Mouse (Mus musculus) midbrain, embryonic 11.5 days (tissue): ENCODE measurements around the gene Nudt9. TPM values are rescaled to one million over a fixed set of nuclear protein-coding genes. Genes with fewer than 3 reads are reported as not detected.
A peak's percentile ranks its signal among the peaks of the same experiment; 100 is the strongest.

Experiments
- ATAC-seq: fragments of 200-750 bp; cut with Nextera tagmentation; 2 replicates; pipeline ENCODE4 v1.8.0; 2017; ENCODE audit warnings: moderate TSS enrichment, moderate library complexity; ENCODE audit not compliant: low FRiP score
- DNase-seq: peaks from one replicate; pipeline ENCODE4 v3.0.0; 2015; ENCODE audit warnings: low spot score; ENCODE audit errors: missing footprints
- H3K27ac ChIP-seq: fragments of 300-500 bp; sonication (generic); 2 replicates; pipeline ENCODE4 v1.5.1; 2014; ENCODE audit warnings: low read depth, low read length
- H3K27me3 ChIP-seq: fragments of 300-500 bp; sonication (generic); 2 replicates; pipeline ENCODE4 v1.6.1; 2014; ENCODE audit warnings: mild to moderate bottlenecking, low read length, moderate library complexity, mixed read lengths; ENCODE audit not compliant: control insufficient read depth, insufficient read depth
- H3K36me3 ChIP-seq: fragments of 300-500 bp; sonication (generic); 2 replicates; pipeline ENCODE4 v1.6.1; 2014; ENCODE audit warnings: mild to moderate bottlenecking, low read length, moderate library complexity, mixed read lengths; ENCODE audit not compliant: control insufficient read depth, insufficient read depth
- H3K4me1 ChIP-seq: fragments of 300-500 bp; sonication (generic); 2 replicates; pipeline ENCODE4 v1.6.1; 2014; ENCODE audit warnings: low read length; ENCODE audit not compliant: control insufficient read depth, insufficient read depth
- H3K4me2 ChIP-seq: fragments of 300-500 bp; sonication (generic); 2 replicates; pipeline ENCODE4 v1.6.1; 2014; ENCODE audit warnings: mild to moderate bottlenecking, moderate library complexity
- H3K4me3 ChIP-seq: fragments of 300-500 bp; sonication (generic); 2 replicates; pipeline ENCODE4 v1.5.1; 2014; ENCODE audit warnings: low read depth, low read length
- H3K9ac ChIP-seq: fragments of 300-500 bp; sonication (generic); 2 replicates; pipeline ENCODE4 v1.6.1; 2014; ENCODE audit warnings: low read length
- H3K9me3 ChIP-seq: fragments of 300-500 bp; sonication (generic); 2 replicates; pipeline ENCODE4 v1.6.1; 2016; ENCODE audit warnings: low read length; ENCODE audit not compliant: control insufficient read depth
- WGBS: fragments of 180-500 bp; shearing (Covaris S2); extraction: QIAGEN DNeasy Blood & Tissue Kit; methylation state at CpG from one replicate; pipeline ENCODE4 v1.1.7; 2014; 5-methylcytosine and 5-hydroxymethylcytosine counted together
- polyA plus RNA-seq: library from polyadenylated mRNA; unstranded; fragments of >200 nt; fragmentation: Nextera tagmentation; extraction: Ambion mirVana; gene quantifications from 2 replicates; pipeline ENCODE4 v1.2.1, GENCODE M21; 2014

Nudt9 gene
- 61.8 and 64.7 TPM in 2 replicates for polyA plus RNA-seq

DNA sequence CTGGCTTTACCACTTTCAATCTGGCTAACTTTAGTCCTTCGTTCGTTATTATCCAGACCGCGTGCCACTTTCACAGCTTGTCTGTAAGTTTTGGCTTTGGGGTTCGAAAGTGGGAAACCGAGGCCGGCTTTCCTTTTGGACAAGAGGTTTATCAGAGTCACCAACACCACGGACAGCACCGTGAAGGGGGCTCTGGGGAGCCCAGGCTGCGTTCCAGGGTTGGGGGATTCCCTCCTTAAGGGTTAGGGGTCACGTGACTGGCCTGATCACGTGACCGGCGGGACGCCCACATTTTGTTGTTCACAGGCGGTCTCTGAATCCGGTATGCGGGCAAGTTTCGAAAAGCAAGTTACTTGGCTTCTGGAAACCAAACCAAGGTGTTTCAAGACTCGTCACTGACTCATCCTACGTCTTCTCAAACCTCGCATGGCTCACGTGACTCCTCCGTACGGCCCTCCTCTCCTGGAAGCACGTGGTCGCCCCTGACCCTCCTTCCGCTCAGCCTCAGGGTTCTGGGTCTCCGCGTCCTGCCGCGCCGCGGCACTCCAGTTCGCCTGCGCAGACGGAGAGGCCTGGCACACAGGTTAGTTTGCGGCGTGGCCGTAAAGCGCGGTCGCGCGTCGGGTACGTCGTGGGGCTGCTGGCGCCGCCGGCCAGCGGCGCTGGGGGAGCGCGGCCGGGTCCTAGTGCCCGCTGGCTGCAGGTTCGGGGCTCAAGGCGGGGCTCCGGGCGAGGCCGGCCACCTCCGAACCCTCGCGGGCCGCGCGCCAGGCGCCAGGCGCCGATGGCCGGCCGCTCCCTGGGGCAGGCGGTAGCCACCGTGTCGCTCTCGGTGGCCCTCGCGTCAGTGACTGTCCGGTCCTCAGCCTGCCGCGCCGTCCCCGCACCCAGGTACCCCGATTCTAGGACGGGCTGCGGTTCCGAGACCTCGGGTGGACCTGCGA, at the start of gene Nudt9:
Nudt9 (plus strand) TSS at position 51 of the 944 bp plus-strand sequence.
- peaks cover 4% of the 10 kb centered on the region; the same call in 1 of the 2 replicates for H3K4me1 ChIP-seq
- peak within 1 kb of the TSS; percentile 46 for H3K4me2 ChIP-seq
- H3K27me3 ChIP-seq, result no peaks in the 10 kb centered on the region
- peak within 1 kb of the TSS; percentile 68 for H3K4me3 ChIP-seq
- peak within 1 kb of the TSS; percentile 88 for H3K9ac ChIP-seq
- peak within 1 kb of the TSS; percentile 67; the same call in 1 of the 2 replicates for H3K27ac ChIP-seq
- DNase-seq (peak; percentile 99), ATAC-seq (peak; percentile 99)
- 6% methylated on average over 88 of the region's 90 CpGs for WGBS
- H3K9me3 ChIP-seq, result no peaks in the 10 kb centered on the region
- H3K36me3 ChIP-seq, result peaks cover 7% of the 10 kb centered on the region

- H3K36me3 ChIP-seq, result no peaks in the 10 kb centered on the region
- H3K27ac ChIP-seq, result no peak overlapping the region
- no peaks in the 10 kb centered on the region for H3K4me1 ChIP-seq
- no peak for DNase-seq
- no peak overlapping the region for H3K4me2 ChIP-seq
- no peak overlapping the region for H3K9ac ChIP-seq
- H3K27me3 ChIP-seq, result no peaks in the 10 kb centered on the region
- H3K9me3 ChIP-seq, result no peaks in the 10 kb centered on the region
- H3K4me3 ChIP-seq, result no peak overlapping the region
- WGBS, result 72% methylated on average over 5 of the region's 5 CpGs
- ATAC-seq, result no peak
Measured at GRCm38 (mm10) chr5:103998739-103999138, 47.4 kb upstream of the Nudt9 start.

GRCm38 (mm10) chr5:103999738-104000137, 46.4 kb upstream of the Nudt9 start:
- no peaks in the 10 kb centered on the region for H3K27me3 ChIP-seq
- no peaks in the 10 kb centered on the region for H3K4me1 ChIP-seq
- H3K36me3 ChIP-seq, result no peaks in the 10 kb centered on the region
- no peaks in the 10 kb centered on the region for H3K9me3 ChIP-seq
- no peak overlapping the region for H3K9ac ChIP-seq
- H3K4me3 ChIP-seq, result no peak overlapping the region
- 5% methylated on average over 5 of the region's 5 CpGs for WGBS
- no peak overlapping the region for H3K4me2 ChIP-seq
- peak; percentile 94 for DNase-seq
- H3K27ac ChIP-seq, result no peak overlapping the region
- peak; percentile 75; the same call in 1 of the 2 replicates for ATAC-seq

DNA sequence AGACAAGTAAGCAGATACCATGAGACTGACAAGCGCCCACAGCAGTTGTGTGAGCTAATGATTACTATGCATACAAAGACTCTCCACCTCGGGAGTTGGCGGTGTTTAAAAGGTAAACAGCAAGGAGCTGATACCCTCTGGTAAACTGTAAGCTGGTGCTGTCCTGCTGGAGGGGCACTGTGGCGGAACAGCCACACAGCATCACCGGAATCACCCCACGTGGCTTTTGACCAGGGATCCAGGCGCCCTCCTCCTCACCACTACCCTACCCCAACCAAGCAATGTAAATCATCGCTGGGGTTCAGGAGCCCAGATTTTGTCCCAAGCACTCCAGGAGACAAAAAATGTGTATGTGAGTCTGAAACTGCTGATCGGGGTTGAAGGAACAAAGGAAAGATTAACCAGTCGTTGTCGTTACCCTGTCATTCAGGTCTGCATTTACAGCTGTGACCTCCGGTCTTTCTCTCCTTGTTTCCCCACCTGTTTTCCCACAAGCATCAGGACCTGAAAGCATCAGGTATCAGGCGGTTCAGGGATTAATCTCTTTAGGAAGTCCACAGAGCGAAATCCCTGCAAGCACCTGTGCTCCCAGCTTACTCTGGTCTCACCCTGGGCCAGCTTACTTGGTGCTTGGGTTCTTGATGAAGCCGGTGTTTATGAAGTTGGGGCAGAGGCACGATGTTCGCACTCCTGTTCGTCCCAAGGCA, 43.4 kb upstream of the Nudt9 start:
- DNase-seq (peak; percentile 92), ATAC-seq (peak; percentile 73; the same call in 1 of the 2 replicates)
- H3K36me3 ChIP-seq, result no peaks in the 10 kb centered on the region
- no peak overlapping the region for H3K4me3 ChIP-seq
- no peaks in the 10 kb centered on the region for H3K4me1 ChIP-seq
- H3K4me2 ChIP-seq, result peak overlapping the region; percentile 29; the same call in 1 of the 2 replicates
- WGBS, result 11% methylated on average over 18 of the region's 18 CpGs
- H3K27ac ChIP-seq, result no peak overlapping the region
- H3K27me3 ChIP-seq, result no peaks in the 10 kb centered on the region
- H3K9ac ChIP-seq, result no peak overlapping the region
- no peaks in the 10 kb centered on the region for H3K9me3 ChIP-seq

GRCm38 (mm10) chr5:104003256-104003931, 42.7 kb upstream of the Nudt9 start:
- H3K27me3 ChIP-seq, result no peaks in the 10 kb centered on the region
- H3K4me1 ChIP-seq, result no peaks in the 10 kb centered on the region
- H3K36me3 ChIP-seq, result no peaks in the 10 kb centered on the region
- no peak overlapping the region for H3K4me3 ChIP-seq
- H3K9ac ChIP-seq, result no peak overlapping the region
- 50% methylated on average over 15 of the region's 15 CpGs for WGBS
- no peaks in the 10 kb centered on the region for H3K9me3 ChIP-seq
- no peak for ATAC-seq
- H3K4me2 ChIP-seq, result peak overlapping the region; percentile 29; the same call in 1 of the 2 replicates
- no peak overlapping the region for H3K27ac ChIP-seq
- peak; percentile 73 for DNase-seq

- Histone ChIP-seq H3K9ac (no peak overlapping the region), H3K4me3 (no peak overlapping the region), H3K4me1 (no peaks in the 10 kb centered on the region), H3K36me3 (no peaks in the 10 kb centered on the region), H3K27me3 (no peaks in the 10 kb centered on the region), H3K27ac (no peak overlapping the region), H3K9me3 (no peaks in the 10 kb centered on the region), H3K4me2 (no peak overlapping the region)
- WGBS, result 86% methylated on average over 2 of the region's 2 CpGs
- ATAC-seq (no peak), DNase-seq (no peak)
Measured at GRCm38 (mm10) chr5:104003955-104004354, 42.2 kb upstream of the Nudt9 start.

DNA sequence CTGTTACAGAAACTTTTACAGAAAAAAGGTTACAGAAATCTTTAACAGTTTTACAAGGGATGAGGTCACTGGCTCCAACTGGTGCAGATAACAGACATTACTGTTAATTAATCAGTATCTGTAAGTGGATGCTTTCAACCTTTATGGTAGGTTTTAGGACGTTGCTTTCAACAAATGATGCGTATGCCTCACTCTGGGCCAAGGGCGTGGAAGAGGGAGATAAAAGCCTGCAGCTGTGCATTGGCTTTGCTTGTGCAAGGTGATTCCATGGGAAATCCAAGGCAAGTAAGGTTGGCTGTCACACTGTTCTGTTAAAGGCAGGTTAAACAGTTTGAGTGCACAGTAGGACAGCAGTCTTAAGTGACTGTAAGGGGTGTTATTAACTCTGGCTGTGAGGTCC, 39.3 kb upstream of the Nudt9 start:
- no peak for ATAC-seq

GRCm38 (mm10) chr5:104007801-104008200, 38.3 kb upstream of the Nudt9 start:
- WGBS, result 67% methylated on average over 5 of the region's 5 CpGs

More for the DNA sequence above, 39.3 kb upstream of the Nudt9 start:
- no peak overlapping the region for H3K27ac ChIP-seq
- H3K9ac ChIP-seq, result no peak overlapping the region
- no peak overlapping the region for H3K4me2 ChIP-seq
- 81% methylated on average over 3 of the region's 3 CpGs for WGBS
- H3K36me3 ChIP-seq, result no peaks in the 10 kb centered on the region
- no peak for DNase-seq
- H3K4me1 ChIP-seq, result no peaks in the 10 kb centered on the region
- H3K4me3 ChIP-seq, result no peak overlapping the region
- H3K9me3 ChIP-seq, result no peaks in the 10 kb centered on the region
- no peaks in the 10 kb centered on the region for H3K27me3 ChIP-seq

More at GRCm38 (mm10) chr5:104007801-104008200, 38.3 kb upstream of the Nudt9 start:
- no peak for ATAC-seq
- no peaks in the 10 kb centered on the region for H3K36me3 ChIP-seq
- no peak overlapping the region for H3K4me2 ChIP-seq
- H3K27me3 ChIP-seq, result no peaks in the 10 kb centered on the region
- H3K27ac ChIP-seq, result no peak overlapping the region
- no peak for DNase-seq
- H3K4me1 ChIP-seq, result no peaks in the 10 kb centered on the region
- no peak overlapping the region for H3K9ac ChIP-seq
- H3K4me3 ChIP-seq, result no peak overlapping the region
- no peaks in the 10 kb centered on the region for H3K9me3 ChIP-seq
